Mouse (Mus musculus): ENCODE results near the gene She. TPM values are rescaled to one million over a fixed set of nuclear protein-coding genes. Genes with fewer than 3 reads are reported as not detected.

The She gene
- total RNA-seq, 2 experiments from 2014 or later = 2.9 to 4.0 TPM

- DNase-seq (ENCODE audit: low spot score in 2 of 2) = no peak
- intact Hi-C loops (cut with DNase I) = no loop called here
Measured at GRCm38 (mm10) chr3:89876469-89876868, 45.3 kb downstream of the She start.

- intact Hi-C loops (cut with DNase I) = no loop called here
- no peak for DNase-seq (ENCODE audit: low spot score in 2 of 2)
Measured at GRCm38 (mm10) chr3:89877129-89877528, 46.0 kb downstream of the She start.

- no peak for DNase-seq (ENCODE audit: low spot score in 2 of 2)
- intact Hi-C loops (cut with DNase I) = no loop called here
Measured at GRCm38 (mm10) chr3:89878456-89878855, 47.3 kb downstream of the She start.

- intact Hi-C loops (cut with DNase I) = no loop called here
Measured at GRCm38 (mm10) chr3:89879326-89879725, 48.2 kb downstream of the She start.

GRCm38 (mm10) chr3:89880036-89880851 lies 49.1 kb downstream of the She start:
- no peak for DNase-seq (ENCODE audit: low spot score in 2 of 2)
- intact Hi-C loops (cut with DNase I) = no loop called here

More at GRCm38 (mm10) chr3:89879326-89879725, 48.2 kb downstream of the She start:
- DNase-seq (ENCODE audit: low spot score in 2 of 2) = no peak

GRCm38 (mm10) chr3:89882556-89883181 lies 51.5 kb downstream of the She start:
- intact Hi-C loops (cut with DNase I) = no loop called here

GRCm38 (mm10) chr3:89883582-89884041 lies 52.4 kb downstream of the She start:
- intact Hi-C loops (cut with DNase I) = no loop called here
- no peak for DNase-seq (ENCODE audit: low spot score in 2 of 2)

More at GRCm38 (mm10) chr3:89882556-89883181, 51.5 kb downstream of the She start:
- DNase-seq (ENCODE audit: low spot score in 2 of 2) = no peak

GRCm38 (mm10) chr3:89885766-89886165 lies 54.6 kb downstream of the She start:
- intact Hi-C loops (cut with DNase I) = no loop called here
- no peak for DNase-seq (ENCODE audit: low spot score in 2 of 2)

GRCm38 (mm10) chr3:89887582-89888230 lies 56.5 kb downstream of the She start:
- no peak for DNase-seq (ENCODE audit: low spot score in 2 of 2)
- intact Hi-C loops (cut with DNase I) = no loop called here

DNA sequence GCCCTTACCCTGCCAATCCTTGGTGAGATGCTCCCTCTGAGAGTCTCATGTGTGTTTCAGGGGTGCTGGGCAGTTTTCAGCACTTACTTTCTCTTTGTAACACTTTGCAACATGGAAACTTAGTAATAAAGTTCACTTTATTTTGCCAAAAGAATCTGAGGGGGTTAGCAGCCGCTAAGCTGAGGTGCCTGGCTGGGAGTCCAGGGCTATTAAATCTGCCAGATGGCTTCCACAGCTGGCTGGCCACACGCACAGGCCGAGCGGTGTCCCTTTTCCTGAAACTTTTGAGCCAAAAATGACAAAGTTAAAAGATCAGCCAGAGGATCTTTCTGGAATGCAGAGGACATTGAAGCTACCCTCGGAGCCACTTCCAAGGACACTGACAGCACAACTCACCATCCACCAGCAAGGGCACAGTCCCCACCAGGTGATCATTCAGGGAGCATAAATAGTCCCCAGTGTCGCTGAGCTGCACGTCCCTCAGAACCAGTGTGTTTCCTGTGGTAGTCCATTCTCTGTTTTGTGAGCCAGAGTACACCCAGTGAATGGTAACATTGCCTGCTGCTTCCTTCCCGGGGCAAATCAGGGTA lies 58.8 kb downstream of the She start:
- intact Hi-C loops (cut with DNase I) = no loop called here

GRCm38 (mm10) chr3:89891696-89892095 lies 60.5 kb downstream of the She start:
- DNase-seq (ENCODE audit: low spot score in 2 of 2) = no peak
- intact Hi-C loops (cut with DNase I) = no loop called here

More for the DNA sequence above, 58.8 kb downstream of the She start:
- no peak for DNase-seq (ENCODE audit: low spot score in 2 of 2)

GRCm38 (mm10) chr3:89892517-89893106 lies 61.4 kb downstream of the She start:
- DNase-seq (ENCODE audit: low spot score in 2 of 2) = no peak
- intact Hi-C loops (cut with DNase I) = no loop called here

- intact Hi-C loops (cut with DNase I) = no loop called here
Measured at GRCm38 (mm10) chr3:89896571-89896970, 65.4 kb downstream of the She start.

DNA sequence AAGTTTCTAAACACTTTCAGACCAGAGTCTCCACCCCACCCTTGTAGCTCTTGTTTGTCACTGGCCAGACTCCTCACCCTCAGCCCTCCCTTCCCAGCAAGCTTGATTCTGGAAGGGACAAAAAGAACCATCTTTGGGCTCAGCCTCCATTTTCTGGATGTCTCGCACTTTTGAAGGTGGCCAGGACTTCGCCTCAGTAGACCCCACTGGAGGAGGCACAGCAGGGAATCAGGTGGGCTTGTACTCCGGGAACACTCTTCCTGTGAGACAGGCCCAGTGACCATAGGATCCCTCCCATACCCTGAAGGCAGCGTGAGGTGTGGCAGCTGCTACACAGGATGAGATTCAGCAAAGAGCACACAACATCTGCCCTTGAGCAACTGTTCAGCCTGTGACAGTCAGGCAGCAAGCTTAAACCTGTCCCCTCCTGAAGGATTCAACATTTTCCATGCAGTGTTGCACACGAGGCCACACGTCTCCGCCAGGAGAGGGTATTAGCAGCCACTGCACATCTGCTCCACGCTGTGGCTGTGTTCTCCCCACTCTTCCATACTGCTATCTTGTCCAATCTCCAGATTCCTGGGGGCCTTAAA lies 66.1 kb downstream of the She start:
- DNase-seq (ENCODE audit: low spot score in 2 of 2) = no peak
- intact Hi-C loops (cut with DNase I) = no loop called here

More at GRCm38 (mm10) chr3:89896571-89896970, 65.4 kb downstream of the She start:
- DNase-seq (ENCODE audit: low spot score in 2 of 2) = no peak

DNA sequence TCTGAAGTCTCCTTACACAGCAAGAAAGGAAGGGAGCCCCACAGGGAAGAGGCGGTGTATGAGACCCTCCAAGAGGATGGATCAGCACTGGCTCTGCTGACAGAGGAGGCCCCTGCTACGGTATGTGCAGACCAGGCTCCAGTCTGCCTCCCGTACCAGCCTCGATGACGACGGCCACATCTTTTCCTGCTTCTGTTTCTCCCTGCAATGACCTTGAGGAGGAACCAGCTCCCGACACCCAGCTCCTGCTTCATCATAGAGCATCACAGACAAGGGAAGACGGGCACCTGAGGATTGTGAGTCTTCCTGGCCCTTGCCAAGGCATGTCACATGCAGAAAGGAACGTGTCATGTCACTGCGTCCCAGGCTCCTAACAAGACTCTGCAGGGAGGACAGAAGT lies 66.8 kb downstream of the She start:
- intact Hi-C loops (cut with DNase I) = no loop called here
- DNase-seq (ENCODE audit: low spot score in 2 of 2) = no peak

DNA sequence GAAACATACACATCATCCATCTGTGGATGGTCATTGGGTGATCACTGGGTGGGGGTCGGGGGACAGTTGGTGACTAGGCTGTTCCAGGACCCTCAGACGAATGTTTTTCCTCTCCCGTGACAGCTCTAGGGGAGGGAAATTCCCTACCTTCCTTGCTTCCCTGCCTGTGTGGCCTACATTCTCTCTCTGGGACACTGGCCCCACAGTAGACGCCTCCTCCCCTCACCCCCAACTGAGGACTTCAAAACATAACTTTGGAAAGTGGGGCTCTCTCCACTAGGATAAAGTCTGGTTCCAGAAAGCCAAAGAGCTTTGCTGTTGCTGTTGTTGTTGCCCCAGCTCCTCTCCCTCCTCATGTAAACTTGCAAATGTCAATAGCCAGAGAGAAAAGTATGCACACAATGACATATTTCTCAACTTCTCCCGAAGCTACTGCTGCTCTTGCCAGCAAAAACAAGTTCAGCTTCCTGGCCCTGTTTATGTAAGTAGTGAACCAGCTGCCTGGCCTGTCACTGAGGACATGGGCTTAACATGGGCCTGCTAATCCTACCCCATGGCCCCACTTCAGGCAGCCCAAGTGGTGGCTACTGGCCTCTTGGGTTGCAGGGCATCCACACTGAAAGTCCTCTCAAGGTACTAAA lies 67.8 kb downstream of the She start:
- DNase-seq (ENCODE audit: low spot score in 2 of 2) = no peak
- intact Hi-C loops (cut with DNase I) = no loop called here

DNA sequence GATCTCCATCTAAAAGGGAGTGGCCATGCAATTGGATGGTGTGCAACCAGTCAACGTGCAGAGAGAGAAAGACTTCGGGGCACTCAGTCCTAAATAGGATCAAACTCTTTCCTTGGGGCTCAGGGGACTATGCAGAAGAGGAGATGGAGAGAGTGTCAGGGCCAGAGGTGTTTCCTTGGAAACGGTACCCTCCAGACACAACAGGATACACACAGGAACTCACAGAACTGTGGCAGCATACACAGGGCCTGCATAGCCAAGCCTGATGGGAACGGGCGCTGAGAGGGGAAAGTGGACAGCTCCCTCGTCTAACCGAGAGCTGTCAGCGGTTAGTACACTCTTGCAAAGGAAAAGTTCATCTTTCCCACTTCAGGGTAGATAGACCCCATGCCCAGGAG lies 68.3 kb downstream of the She start:
- intact Hi-C loops (cut with DNase I) = no loop called here
- no peak for DNase-seq (ENCODE audit: low spot score in 2 of 2)

- DNase-seq (ENCODE audit: low spot score in 2 of 2) = no peak
- intact Hi-C loops (cut with DNase I) = no loop called here
Measured at GRCm38 (mm10) chr3:89907846-89908245, 76.7 kb downstream of the She start.

All from left cerebral cortex, postnatal 36 days (tissue).